Mouse (Mus musculus): Measurements from ENCODE around the gene Nepn. TPM values are rescaled to one million over a fixed set of nuclear protein-coding genes. Genes with fewer than 3 reads are reported as not detected.
A peak's percentile ranks its signal among the peaks of the same experiment; 100 is the strongest.

The Nepn gene
- total and polyA plus RNA-seq, 3 experiments = not detected

DNA sequence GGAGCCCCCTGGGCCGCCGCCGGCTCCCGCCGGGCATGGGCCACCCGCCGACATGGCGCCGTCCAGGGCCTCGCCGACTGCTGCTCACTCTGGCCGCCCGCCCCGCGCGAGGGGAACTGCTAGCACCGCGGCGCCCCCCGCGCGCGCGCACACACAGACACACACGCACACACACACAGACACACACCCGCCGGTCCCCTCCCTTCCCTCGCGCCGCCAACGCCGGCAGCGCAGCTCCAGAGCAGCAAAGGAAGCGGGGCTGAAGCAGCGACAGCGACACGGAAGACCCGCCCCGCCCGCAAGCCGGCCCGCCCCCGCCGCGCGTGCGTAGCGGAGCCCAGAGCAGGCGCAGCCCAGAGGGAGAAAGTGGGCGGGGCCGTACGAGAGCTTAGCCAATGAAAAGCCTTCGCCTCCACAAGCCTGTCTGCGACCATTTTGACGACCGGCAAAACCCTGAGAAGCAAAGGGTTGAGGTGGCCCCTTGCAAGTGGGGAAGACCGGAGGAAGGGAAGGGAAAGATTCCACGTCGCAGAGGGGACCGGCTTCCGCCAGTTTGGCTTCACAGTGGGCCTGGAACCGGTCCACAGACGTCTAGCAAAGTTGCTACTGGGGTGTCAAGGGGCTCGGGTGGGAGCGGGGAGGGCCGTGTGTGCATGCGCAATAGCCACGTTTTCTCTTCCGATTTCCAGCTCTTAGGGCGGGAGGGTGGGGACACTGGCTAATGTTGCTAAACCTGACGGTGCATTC lies 6.8 kb upstream of the Nepn start, which contains the start of gene Gopc:
Gopc (minus strand) TSS at position 280 of the 747 bp plus-strand sequence.
- in situ Hi-C loops (cut with MboI; ENCODE audit: low pct_ligation_motif_present, low pct_unique_long_range_greater_than_20kb, low sequenced_read_pairs) = loop anchor here (25.0 kb wide), 1 partner anchor 270 kb away; no protein-coding TSS in a partner anchor
- Histone ChIP-seq H3K79me2 (replicated peaks; ENCODE audit: control insufficient read depth, extremely low read depth, insufficient read depth, poor library complexity, severe bottlenecking) (peaks cover 22% of the 10 kb centered on the region), H3K4me1 (ENCODE audit: control insufficient read depth in 1 of 2, insufficient read depth in 2 of 2) (peaks cover 3 to 33% of the 10 kb centered on the region in 2 experiments; a peak in 3 of 4 replicates), H3K27ac (ENCODE audit: insufficient read depth, low read depth) (peak within 1 kb of the TSS; percentile 60), H3K27me3 (replicated peaks) (no peaks in the 10 kb centered on the region), H3K4me2 (ENCODE audit: insufficient read depth, low read depth, poor library complexity, severe bottlenecking) (peak within 1 kb of the TSS; percentile 65), H3K9me3 (replicated peaks; ENCODE audit: low read length) (no peaks in the 10 kb centered on the region), H3K36me3 (replicated peaks in 1 of 2; ENCODE audit: control insufficient read depth in 1 of 2, insufficient read depth in 1 of 2, low read length in 1 of 2) (no peaks in the 10 kb centered on the region), H3K4me3 (replicated peaks in 1 of 3; ENCODE audit: low read depth in 2 of 3, low read length in 2 of 3, poor library complexity in 1 of 3) (peak within 1 kb of the TSS; percentile 71 to 91 (median 90)), H3K9ac (ENCODE audit: insufficient read depth, low read depth) (peak within 1 kb of the TSS; percentile 65)
- dilution Hi-C loops (cut with MboI; ENCODE audit: extremely low pct_ligation_motif_present, extremely low pct_unique_long_range_greater_than_20kb, low sequenced_read_pairs) = no loop called here
- TF ChIP-seq MAZ (IDR thresholded peaks at IDR 0.05; ENCODE audit: low read depth, low read length) (0 out of 2 replicates have a peak, but pooled peaks have one; percentile 30), NELFE (IDR thresholded peaks at IDR 0.05; ENCODE audit: low read depth, low read length) (peak; percentile 83), NRF1 (IDR thresholded peaks at IDR 0.05; ENCODE audit: low read depth, low read length) (peak; percentile 91), ZMIZ1 (IDR thresholded peaks at IDR 0.05; ENCODE audit: low read depth, low read length) (peak; percentile 73), ZKSCAN1 (IDR thresholded peaks at IDR 0.05; ENCODE audit: borderline replicate concordance, low read depth, low read length) (no peak), SMC3 (IDR thresholded peaks at IDR 0.05; ENCODE audit: low read depth, low read length) (no peak), KAT2A (IDR thresholded peaks at IDR 0.05; ENCODE audit: insufficient replicate concordance, low read length) (0 out of 2 replicates have a peak, but pooled peaks have one; percentile 21), SIN3A (IDR thresholded peaks at IDR 0.05; ENCODE audit: low read length) (peak; percentile 70), TBP (conservative IDR thresholded peaks at IDR 0.05; ENCODE audit: low read depth, low read length) (peak; percentile 44; the same call in 1 of the 2 replicates), HCFC1 (IDR thresholded peaks at IDR 0.05; ENCODE audit: low read depth, low read length) (peak; percentile 62), CTCF (conservative IDR thresholded peaks at IDR 0.05 in 1 of 2, IDR thresholded peaks at IDR 0.05 in 1 of 2; ENCODE audit: low read depth in 2 of 2, low read length in 2 of 2) (no peak), MYC (IDR thresholded peaks at IDR 0.05; ENCODE audit: low read depth, low read length) (no peak), TCF12 (IDR thresholded peaks at IDR 0.05; ENCODE audit: low read depth, low read length) (peak; percentile 64), ELF1 (IDR thresholded peaks at IDR 0.05; ENCODE audit: low read depth, low read length) (peak; percentile 75), MXI1 (IDR thresholded peaks at IDR 0.05; ENCODE audit: low read depth, low read length) (peak; percentile 59), POLR2A (IDR thresholded peaks at IDR 0.05; ENCODE audit: low read depth, low read length) (peak; percentile 92)
- peak; percentile 97 for DNase-seq (ENCODE audit: extremely low read depth)

GRCm38 (mm10) chr10:52383022-52383421 lies 5.8 kb upstream of the Nepn start:
- Histone ChIP-seq H3K4me3 (replicated peaks in 1 of 3; ENCODE audit: low read depth in 2 of 3, low read length in 2 of 3, poor library complexity in 1 of 3) (peak overlapping the region; percentile 65 to 91 (median 76)), H3K27ac (ENCODE audit: insufficient read depth, low read depth) (no peak overlapping the region), H3K27me3 (replicated peaks) (no peaks in the 10 kb centered on the region), H3K9ac (ENCODE audit: insufficient read depth, low read depth) (peak overlapping the region; percentile 55), H3K79me2 (replicated peaks; ENCODE audit: control insufficient read depth, extremely low read depth, insufficient read depth, poor library complexity, severe bottlenecking) (peaks cover 21% of the 10 kb centered on the region), H3K9me3 (replicated peaks; ENCODE audit: low read length) (no peaks in the 10 kb centered on the region), H3K36me3 (replicated peaks in 1 of 2; ENCODE audit: control insufficient read depth in 1 of 2, insufficient read depth in 1 of 2, low read length in 1 of 2) (no peaks in the 10 kb centered on the region), H3K4me2 (ENCODE audit: insufficient read depth, low read depth, poor library complexity, severe bottlenecking) (peak overlapping the region; percentile 65; the same call in 1 of the 2 replicates), H3K4me1 (ENCODE audit: control insufficient read depth in 1 of 2, insufficient read depth in 2 of 2) (peaks cover 3 to 23% of the 10 kb centered on the region in 2 experiments; a peak in 3 of 4 replicates)
- TF ChIP-seq UBTF (IDR thresholded peaks at IDR 0.05; ENCODE audit: low read depth, low read length) (no peak), SIN3A (IDR thresholded peaks at IDR 0.05; ENCODE audit: low read length) (0 out of 2 replicates have a peak, but pooled peaks have one; percentile 4)
- dilution Hi-C loops (cut with MboI; ENCODE audit: extremely low pct_ligation_motif_present, extremely low pct_unique_long_range_greater_than_20kb, low sequenced_read_pairs) = no loop called here
- no peak for DNase-seq (ENCODE audit: extremely low read depth)
- in situ Hi-C loops (cut with MboI; ENCODE audit: low pct_ligation_motif_present, low pct_unique_long_range_greater_than_20kb, low sequenced_read_pairs) = loop anchor here (25.0 kb wide), 1 partner anchor 271 kb away; no protein-coding TSS in a partner anchor
